Mouse (Mus musculus) lung, postnatal 0 days (tissue): ENCODE measurements at regions not wholly inside any gene's neighbourhood (a gene's known extent, or its start where the extent isn't known, plus 50 kb on each side); places are given as distances from the start of the nearest gene placed in this dataset.

Experiments used
- ATAC-seq: fragments of 200-750 bp; cut with Nextera tagmentation; 2 replicates; pipeline ENCODE4 v1.8.0; 2017; ENCODE audit warnings: moderate library complexity
- DNase-seq: peaks from one replicate; pipeline ENCODE4 v3.0.0-alpha.2; 2016; ENCODE audit warnings: low spot score
- H3K27ac ChIP-seq: fragments of 300-500 bp; sonication (generic); 2 replicates; pipeline ENCODE4 v1.5.1; 2014; ENCODE audit warnings: antibody characterized with exemption, mild to moderate bottlenecking, low read length, mixed read lengths
- H3K27me3 ChIP-seq: fragments of 300-500 bp; sonication (generic); replicated peaks from 2 replicates; pipeline ENCODE4 v1.6.1; 2014; ENCODE audit warnings: low read length, mixed read lengths; ENCODE audit not compliant: insufficient read depth
- H3K36me3 ChIP-seq: fragments of 300-500 bp; sonication (generic); 2 replicates; pipeline ENCODE4 v1.6.1; 2014; ENCODE audit warnings: low read length, mixed read lengths; ENCODE audit not compliant: insufficient read depth
- H3K4me1 ChIP-seq: fragments of 300-500 bp; sonication (generic); 2 replicates; pipeline ENCODE4 v1.6.1; 2014; ENCODE audit warnings: antibody characterized with exemption, low read depth, low read length, mixed read lengths; ENCODE audit not compliant: insufficient read depth
- H3K4me2 ChIP-seq: fragments of 300-500 bp; sonication (generic); replicated peaks from 2 replicates; pipeline ENCODE4 v1.6.1; 2014; ENCODE audit warnings: low read depth, mild to moderate bottlenecking, low read length, moderate library complexity, mixed read lengths
- H3K4me3 ChIP-seq: fragments of 300-500 bp; sonication (generic); 2 replicates; pipeline ENCODE4 v1.5.1; 2014; ENCODE audit warnings: low read depth, low read length
- H3K9ac ChIP-seq: fragments of 300-500 bp; sonication (generic); replicated peaks from 2 replicates; pipeline ENCODE4 v1.6.1; 2014; ENCODE audit warnings: low read depth, mild to moderate bottlenecking
- H3K9me3 ChIP-seq: fragments of 300-500 bp; sonication (generic); 2 replicates; pipeline ENCODE4 v1.6.1; 2016; ENCODE audit warnings: low read length, mixed read lengths
- CTCF ChIP-seq: IDR thresholded peaks from 2 replicates; pipeline ENCODE4 v1.5.1; 2016; ENCODE audit warnings: antibody characterized with exemption, mild to moderate bottlenecking
- EP300 ChIP-seq: IDR thresholded peaks from 2 replicates; pipeline ENCODE4 v1.6.1; 2016; ENCODE audit warnings: antibody characterized with exemption, mild to moderate bottlenecking, control low read depth
- WGBS: fragments of 180-500 bp; shearing (Covaris S2); extraction: QIAGEN DNeasy Blood & Tissue Kit; methylation state at CpG from one replicate; pipeline ENCODE4 v1.1.7; 2014; 5-methylcytosine and 5-hydroxymethylcytosine counted together

- 19% methylated on average over 2 of the region's 2 CpGs for WGBS
- ATAC-seq (peak; percentile 57), DNase-seq (peak; percentile 50)
- Histone ChIP-seq H3K4me3 (no peak overlapping the region), H3K27ac (no peak overlapping the region), H3K9me3 (no peaks in the 10 kb centered on the region), H3K36me3 (no peaks in the 10 kb centered on the region), H3K27me3 (no peaks in the 10 kb centered on the region), H3K4me1 (no peaks in the 10 kb centered on the region), H3K4me2 (no peak overlapping the region), H3K9ac (no peak overlapping the region)
- TF ChIP-seq CTCF = no peak
- TF ChIP-seq EP300 = no peak
Observed at GRCm38 (mm10) chr1:127103664-127104063, 101.2 kb upstream of the Mgat5 start.

GRCm38 (mm10) chr1:127098871-127099420 is 105.9 kb upstream of the Mgat5 start:
- H3K9ac ChIP-seq = no peak overlapping the region
- no peaks in the 10 kb centered on the region for H3K27me3 ChIP-seq
- no peak overlapping the region for H3K4me3 ChIP-seq
- H3K9me3 ChIP-seq = no peaks in the 10 kb centered on the region
- DNase-seq (peak; percentile 6), ATAC-seq (no peak)
- no peak overlapping the region for H3K4me2 ChIP-seq
- H3K36me3 ChIP-seq = no peaks in the 10 kb centered on the region
- H3K27ac ChIP-seq = no peak overlapping the region
- no peaks in the 10 kb centered on the region for H3K4me1 ChIP-seq
- no peak for TF ChIP-seq EP300
- TF ChIP-seq CTCF = no peak

GRCm38 (mm10) chr1:127087616-127088015 is 117.2 kb upstream of the Mgat5 start:
- no peaks in the 10 kb centered on the region for H3K4me1 ChIP-seq
- DNase-seq = no peak
- no peak for ATAC-seq

GRCm38 (mm10) chr1:127085988-127086387 is 118.8 kb upstream of the Mgat5 start:
- no peaks in the 10 kb centered on the region for H3K27me3 ChIP-seq
- 51% methylated on average over 4 of the region's 4 CpGs for WGBS
- no peak for TF ChIP-seq CTCF
- TF ChIP-seq EP300 = no peak

More at GRCm38 (mm10) chr1:127087616-127088015, 117.2 kb upstream of the Mgat5 start:
- Histone ChIP-seq H3K27ac (no peak overlapping the region), H3K27me3 (no peaks in the 10 kb centered on the region), H3K9ac (no peak overlapping the region), H3K4me2 (no peak overlapping the region), H3K9me3 (no peaks in the 10 kb centered on the region), H3K4me3 (no peak overlapping the region), H3K36me3 (no peaks in the 10 kb centered on the region)
- TF ChIP-seq EP300 (no peak), CTCF (no peak)

GRCm38 (mm10) chr1:127083761-127084308 is 121.0 kb upstream of the Mgat5 start:
- Histone ChIP-seq H3K27me3 (no peaks in the 10 kb centered on the region), H3K4me1 (no peaks in the 10 kb centered on the region), H3K36me3 (no peaks in the 10 kb centered on the region), H3K9ac (no peak overlapping the region), H3K27ac (no peak overlapping the region), H3K4me2 (no peak overlapping the region), H3K4me3 (no peak overlapping the region), H3K9me3 (no peaks in the 10 kb centered on the region)
- DNase-seq (no peak), ATAC-seq (no peak)
- 45% methylated on average over 3 of the region's 3 CpGs for WGBS
- TF ChIP-seq EP300 (no peak), CTCF (no peak)

More at GRCm38 (mm10) chr1:127085988-127086387, 118.8 kb upstream of the Mgat5 start:
- DNase-seq (no peak), ATAC-seq (no peak)
- no peaks in the 10 kb centered on the region for H3K4me1 ChIP-seq
- H3K9me3 ChIP-seq = no peaks in the 10 kb centered on the region
- no peak overlapping the region for H3K9ac ChIP-seq
- H3K27ac ChIP-seq = no peak overlapping the region
- H3K4me2 ChIP-seq = no peak overlapping the region
- no peak overlapping the region for H3K4me3 ChIP-seq
- no peaks in the 10 kb centered on the region for H3K36me3 ChIP-seq

- TF ChIP-seq CTCF = no peak
- no peak for TF ChIP-seq EP300
- Histone ChIP-seq H3K4me1 (no peaks in the 10 kb centered on the region), H3K4me3 (no peak overlapping the region), H3K27ac (no peak overlapping the region), H3K27me3 (no peaks in the 10 kb centered on the region), H3K4me2 (no peak overlapping the region), H3K9me3 (no peaks in the 10 kb centered on the region), H3K9ac (no peak overlapping the region), H3K36me3 (no peaks in the 10 kb centered on the region)
- DNase-seq (no peak), ATAC-seq (no peak)
- 72% methylated on average over 4 of the region's 4 CpGs for WGBS
Observed at GRCm38 (mm10) chr1:127079012-127079411, 125.8 kb upstream of the Mgat5 start.
